Mouse (Mus musculus) kidney, postnatal 0 days (tissue): Measurements from ENCODE around the gene Aldh3b1. TPM values are rescaled to one million over a fixed set of nuclear protein-coding genes. Genes with fewer than 3 reads are reported as not detected.
A peak's percentile ranks its signal among the peaks of the same experiment; 100 is the strongest.

ENCODE experiments used
- ATAC-seq: fragments of 200-750 bp; cut with Nextera tagmentation; replicated peaks from 2 replicates; pipeline ENCODE4 v1.8.0; 2017; ENCODE audit warnings: low read depth, moderate number of reproducible peaks, moderate TSS enrichment, moderate library complexity; ENCODE audit not compliant: low FRiP score
- DNase-seq: peaks from one replicate; pipeline ENCODE4 v3.0.0-alpha.2; 2016; ENCODE audit warnings: low spot score
- H3K27ac ChIP-seq: fragments of 300-500 bp; sonication (generic); 2 replicates; pipeline ENCODE4 v1.5.1; 2014; ENCODE audit warnings: mild to moderate bottlenecking
- H3K27me3 ChIP-seq: fragments of 300-500 bp; sonication (generic); 2 replicates; pipeline ENCODE4 v1.6.1; 2014; ENCODE audit warnings: low read length, mixed read lengths; ENCODE audit not compliant: insufficient read depth
- H3K36me3 ChIP-seq: fragments of 300-500 bp; sonication (generic); 2 replicates; pipeline ENCODE4 v1.6.1; 2014; ENCODE audit warnings: low read length, mixed read lengths; ENCODE audit not compliant: insufficient read depth
- H3K4me1 ChIP-seq: fragments of 300-500 bp; sonication (generic); replicated peaks from 2 replicates; pipeline ENCODE4 v1.6.1; 2014; ENCODE audit warnings: antibody characterized with exemption, low read length, mixed read lengths; ENCODE audit not compliant: insufficient read depth
- H3K4me2 ChIP-seq: fragments of 300-500 bp; sonication (generic); 2 replicates; pipeline ENCODE4 v1.6.1; 2014; ENCODE audit warnings: mild to moderate bottlenecking, low read length, moderate library complexity, mixed read lengths
- H3K4me3 ChIP-seq: fragments of 300-500 bp; sonication (generic); replicated peaks from 2 replicates; pipeline ENCODE4 v1.5.1; 2014; ENCODE audit warnings: low read depth, low read length
- H3K9ac ChIP-seq: fragments of 300-500 bp; sonication (generic); 2 replicates; pipeline ENCODE4 v1.6.1; 2014; ENCODE audit warnings: low read depth, low read length
- H3K9me3 ChIP-seq: fragments of 300-500 bp; sonication (generic); replicated peaks from 2 replicates; pipeline ENCODE4 v1.6.1; 2016; ENCODE audit warnings: low read length, inconsistent platforms, mixed read lengths
- CTCF ChIP-seq: IDR thresholded peaks from 2 replicates; pipeline ENCODE4 v1.5.1; 2016; ENCODE audit warnings: antibody characterized with exemption, low read depth, mild to moderate bottlenecking, moderate library complexity
- WGBS: fragments of 180-500 bp; shearing (Covaris S2); extraction: QIAGEN DNeasy Blood & Tissue Kit; methylation state at CpG from one replicate; pipeline ENCODE4 v1.1.7; 2014; 5-methylcytosine and 5-hydroxymethylcytosine counted together
- polyA plus RNA-seq: library from polyadenylated mRNA; unstranded; fragments of >200 nt; fragmentation: Nextera tagmentation; extraction: Ambion mirVana; gene quantifications from 2 replicates; pipeline ENCODE4 v1.2.1, GENCODE M21; 2015

Aldh3b1 gene
- polyA plus RNA-seq, 1 experiment from 2014 or later = 3.8 TPM

DNA sequence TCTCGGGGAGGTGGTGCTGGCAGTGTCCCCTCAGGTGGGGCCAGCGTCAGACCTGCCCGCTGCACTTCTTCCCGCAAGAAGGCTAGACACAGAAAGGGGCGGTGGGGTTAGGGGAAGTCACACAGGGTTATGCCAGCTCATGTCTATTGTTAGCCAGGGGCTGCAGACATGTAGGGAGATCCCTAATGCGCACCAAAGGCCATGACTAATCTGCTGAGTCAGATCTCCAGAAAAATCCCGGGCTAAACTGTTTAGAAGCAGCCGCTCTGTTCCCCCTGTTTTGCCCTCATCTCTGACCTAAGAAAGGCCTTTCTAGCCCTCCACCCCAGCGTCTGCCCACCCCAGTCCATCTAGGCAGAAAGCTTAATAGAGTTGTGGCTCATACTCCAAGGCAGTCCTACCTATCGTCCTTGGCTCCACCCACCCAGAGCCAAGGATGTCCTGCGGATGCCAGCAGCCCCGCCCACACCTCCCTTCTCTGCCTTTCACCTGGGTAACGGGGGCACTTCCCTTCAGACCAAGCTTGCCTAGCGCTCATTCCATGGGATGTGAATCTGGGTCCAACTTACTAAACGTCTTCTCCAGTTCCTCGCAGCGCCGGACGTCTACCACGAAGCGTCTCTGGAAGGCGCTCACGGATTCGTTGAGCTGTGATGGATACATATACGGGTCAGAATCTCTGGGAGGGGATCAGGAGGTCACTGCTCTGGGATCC is 25.8 kb downstream of the Aldh3b1 start:
- H3K36me3 ChIP-seq = peaks cover 39% of the 10 kb centered on the region
- no peak overlapping the region for H3K9ac ChIP-seq
- DNase-seq (no peak), ATAC-seq (no peak)
- H3K27me3 ChIP-seq = no peaks in the 10 kb centered on the region
- no peak overlapping the region for H3K4me3 ChIP-seq
- H3K27ac ChIP-seq = no peak overlapping the region
- TF ChIP-seq CTCF = no peak
- H3K9me3 ChIP-seq = no peaks in the 10 kb centered on the region
- WGBS = 73% methylated on average over 25 of the region's 25 CpGs
- peaks cover 25% of the 10 kb centered on the region for H3K4me1 ChIP-seq
- peak overlapping the region; percentile 84 for H3K4me2 ChIP-seq

GRCm38 (mm10) chr19:3902966-3903365 is 26.6 kb downstream of the Aldh3b1 start:
- no peak overlapping the region for H3K9ac ChIP-seq
- H3K27ac ChIP-seq = no peak overlapping the region
- no peak for TF ChIP-seq CTCF
- peaks cover 25% of the 10 kb centered on the region for H3K4me1 ChIP-seq
- H3K4me3 ChIP-seq = no peak overlapping the region
- 84% methylated on average over 12 of the region's 12 CpGs for WGBS
- H3K4me2 ChIP-seq = no peak overlapping the region
- H3K9me3 ChIP-seq = no peaks in the 10 kb centered on the region
- ATAC-seq (no peak), DNase-seq (no peak)
- H3K27me3 ChIP-seq = no peaks in the 10 kb centered on the region
- H3K36me3 ChIP-seq = peaks cover 38% of the 10 kb centered on the region

GRCm38 (mm10) chr19:3899618-3900017 is 30.0 kb downstream of the Aldh3b1 start:
- WGBS = 86% methylated on average over 4 of the region's 4 CpGs
- no peak overlapping the region for H3K27ac ChIP-seq
- H3K4me1 ChIP-seq = peaks cover 5% of the 10 kb centered on the region; the same call in 1 of the 2 replicates
- H3K9ac ChIP-seq = no peak overlapping the region
- DNase-seq (no peak), ATAC-seq (no peak)
- H3K4me3 ChIP-seq = no peak overlapping the region
- H3K4me2 ChIP-seq = no peak overlapping the region
- peaks cover 63% of the 10 kb centered on the region for H3K36me3 ChIP-seq
- no peaks in the 10 kb centered on the region for H3K27me3 ChIP-seq
- no peak for TF ChIP-seq CTCF
- H3K9me3 ChIP-seq = no peaks in the 10 kb centered on the region

DNA sequence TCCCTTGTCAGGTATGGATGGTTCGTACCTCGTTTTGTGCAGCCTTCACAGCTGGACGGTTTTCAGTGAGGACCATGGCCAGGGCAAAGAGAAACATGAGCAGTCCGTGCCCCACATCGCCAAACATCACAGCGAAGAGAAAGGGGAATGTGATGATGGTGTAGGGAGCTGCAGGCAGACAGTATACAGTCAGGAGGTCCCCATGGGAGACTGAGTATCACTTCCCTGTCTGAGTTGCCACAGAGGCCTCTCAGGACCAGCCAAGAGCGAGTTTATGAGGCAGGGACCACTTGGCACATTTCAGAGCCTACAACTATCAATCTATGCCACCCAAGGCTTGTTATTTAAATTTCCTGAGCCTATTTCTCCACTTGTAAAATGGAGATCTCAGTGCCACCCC is 30.7 kb downstream of the Aldh3b1 start:
- no peak for TF ChIP-seq CTCF
- no peaks in the 10 kb centered on the region for H3K9me3 ChIP-seq
- H3K9ac ChIP-seq = no peak overlapping the region
- H3K36me3 ChIP-seq = peaks cover 68% of the 10 kb centered on the region
- no peaks in the 10 kb centered on the region for H3K27me3 ChIP-seq
- ATAC-seq (no peak), DNase-seq (no peak)
- no peak overlapping the region for H3K4me3 ChIP-seq
- H3K4me1 ChIP-seq = no peaks in the 10 kb centered on the region
- no peak overlapping the region for H3K27ac ChIP-seq
- WGBS = 52% methylated on average over 7 of the region's 7 CpGs
- H3K4me2 ChIP-seq = no peak overlapping the region

DNA sequence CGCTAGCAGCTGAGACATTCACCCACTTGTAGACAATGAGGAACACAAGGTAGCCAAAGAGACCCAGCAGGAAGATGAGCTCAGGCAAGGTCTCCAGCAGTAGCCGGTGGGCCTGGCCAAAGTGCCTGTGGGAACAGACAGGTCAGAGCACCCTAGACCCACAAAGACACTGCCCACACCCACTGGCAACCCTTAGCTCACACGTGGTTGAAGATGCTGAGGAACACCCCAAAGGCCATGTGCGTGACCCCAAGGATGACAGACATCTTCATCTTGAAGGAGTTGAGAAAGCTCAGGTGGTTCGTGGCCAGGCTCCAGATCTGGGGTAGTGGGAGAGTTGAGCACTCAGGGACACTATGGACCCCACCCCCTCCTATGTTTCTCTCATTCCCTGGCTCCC is 32.1 kb downstream of the Aldh3b1 start:
- no peak for TF ChIP-seq CTCF
- no peak overlapping the region for H3K9ac ChIP-seq
- H3K4me1 ChIP-seq = no peaks in the 10 kb centered on the region
- H3K27me3 ChIP-seq = no peaks in the 10 kb centered on the region
- WGBS = 92% methylated on average over 5 of the region's 5 CpGs
- H3K9me3 ChIP-seq = no peaks in the 10 kb centered on the region
- ATAC-seq (no peak), DNase-seq (no peak)
- H3K4me3 ChIP-seq = no peak overlapping the region
- no peak overlapping the region for H3K27ac ChIP-seq
- H3K36me3 ChIP-seq = peaks cover 67% of the 10 kb centered on the region
- no peak overlapping the region for H3K4me2 ChIP-seq

DNA sequence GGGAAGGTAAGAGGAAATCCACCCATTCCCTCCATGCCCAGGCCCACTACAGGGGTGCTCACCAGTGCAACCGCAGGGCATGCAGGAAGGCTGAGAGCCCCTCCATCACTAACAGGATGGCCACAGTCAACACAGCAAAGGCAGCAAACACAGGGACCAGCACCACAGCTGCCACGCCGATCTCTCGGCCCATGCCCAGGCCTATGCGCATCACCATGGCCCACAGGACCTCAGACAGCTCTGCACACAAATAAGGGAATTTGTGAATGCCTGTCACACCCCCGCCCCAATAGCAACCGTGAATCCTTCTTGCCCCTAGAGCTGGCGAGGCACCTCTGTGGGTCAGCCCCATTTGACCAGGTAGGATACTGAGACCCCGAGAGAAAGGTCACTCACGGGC is 33.4 kb downstream of the Aldh3b1 start:
- TF ChIP-seq CTCF = no peak
- no peak for DNase-seq
- H3K36me3 ChIP-seq = peaks cover 63% of the 10 kb centered on the region
- no peak for ATAC-seq
- no peak overlapping the region for H3K4me2 ChIP-seq
- WGBS = 90% methylated on average over 10 of the region's 10 CpGs
- no peak overlapping the region for H3K27ac ChIP-seq
- no peaks in the 10 kb centered on the region for H3K27me3 ChIP-seq
- no peak overlapping the region for H3K9ac ChIP-seq
- no peak overlapping the region for H3K4me3 ChIP-seq
- H3K4me1 ChIP-seq = no peaks in the 10 kb centered on the region
- H3K9me3 ChIP-seq = no peaks in the 10 kb centered on the region
